Mouse (Mus musculus) testis, postnatal 10 days (tissue): ENCODE measurements at regions not wholly inside any gene's neighbourhood (a gene's known extent, or its start where the extent isn't known, plus 50 kb on each side); places are given as distances from the start of the nearest gene placed in this dataset.

Experiments
- DNase-seq: peaks from one replicate; pipeline ENCODE4 v3.0.0; 2021; ENCODE audit warnings: low spot score

DNA sequence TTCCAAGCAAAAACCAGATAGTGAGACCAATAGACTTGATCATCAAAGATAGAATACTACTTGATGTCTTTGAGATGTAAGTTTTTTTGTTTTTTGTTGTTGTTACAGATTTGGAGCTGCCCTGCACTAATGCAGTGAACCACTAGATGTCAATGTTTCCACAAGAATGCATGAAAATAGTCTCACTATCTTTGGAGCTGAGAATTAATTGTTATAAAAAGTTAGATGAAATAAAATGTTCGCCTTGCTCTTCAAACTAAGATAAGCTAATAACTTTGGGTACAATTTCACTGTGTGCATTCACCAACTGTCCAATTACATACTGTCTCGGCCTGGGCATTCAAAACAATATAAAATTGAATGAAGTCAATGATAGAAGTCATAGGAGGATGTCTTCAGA is 223.2 kb upstream of the Agtr1b start:
- DNase-seq: peak; percentile 44

DNA sequence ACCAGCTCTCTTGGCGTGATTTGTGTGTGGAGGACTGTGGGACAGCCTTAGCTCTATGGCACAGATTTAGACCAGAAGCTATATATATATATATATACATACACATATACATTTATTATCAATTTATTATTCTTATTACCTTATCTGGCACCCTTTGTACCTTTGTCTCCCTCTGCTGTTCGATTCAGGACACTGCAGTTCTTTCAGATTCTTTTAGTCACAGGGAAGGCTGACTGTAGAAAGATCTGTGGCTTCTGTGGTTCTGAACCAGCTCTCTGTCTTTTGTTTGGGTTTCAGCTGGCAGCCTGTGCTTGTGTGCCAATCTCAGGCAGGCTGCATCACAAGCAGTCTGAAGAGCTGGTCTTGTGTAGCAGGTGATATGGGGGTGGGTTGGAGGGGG is 184.6 kb upstream of the Agtr1b start:
- no peak for DNase-seq

GRCm38 (mm10) chr3:20543991-20544390 is 177.0 kb upstream of the Agtr1b start:
- DNase-seq: no peak

- no peak for DNase-seq
Observed at GRCm38 (mm10) chr3:20538492-20539004, 171.6 kb upstream of the Agtr1b start.

DNA sequence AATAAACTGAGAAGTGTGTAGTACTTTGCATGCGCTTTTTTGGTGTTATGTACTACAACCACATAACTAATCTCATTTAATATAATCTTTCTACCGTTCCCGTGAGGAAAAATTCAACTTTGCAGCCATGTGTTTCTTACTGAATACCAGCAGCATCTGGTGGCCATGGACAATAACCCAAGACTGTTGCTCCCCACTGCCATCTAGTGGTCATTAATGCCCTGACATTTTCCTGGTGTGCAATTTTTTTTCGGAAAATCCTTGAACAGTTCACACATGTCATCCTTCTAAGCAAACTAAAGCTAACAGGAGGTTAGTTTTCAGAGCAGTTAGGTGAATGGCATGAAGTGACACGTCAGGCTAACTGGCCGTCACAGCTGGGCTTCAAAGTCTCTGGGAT is 153.8 kb upstream of the Agtr1b start:
- peak; percentile 45 for DNase-seq

DNA sequence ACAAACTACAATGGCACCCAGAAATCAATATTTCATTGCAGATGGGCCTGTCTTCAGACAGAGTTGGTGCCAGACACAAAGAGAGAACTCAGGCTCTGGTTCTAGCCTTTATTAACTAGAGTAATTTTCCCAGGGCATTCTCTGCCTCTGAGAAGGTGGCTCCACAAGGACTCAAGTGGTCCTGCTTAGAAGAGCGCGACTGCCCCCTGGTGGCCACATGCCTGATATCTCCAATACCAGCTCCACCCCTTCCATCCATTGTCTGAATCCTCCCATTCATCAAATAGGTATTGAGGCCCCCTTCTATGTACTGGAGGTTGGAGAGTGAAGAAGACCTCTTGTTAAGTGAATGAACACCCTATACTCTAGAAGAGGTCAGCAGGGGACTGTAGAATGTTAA is 142.2 kb upstream of the Agtr1b start:
- peak; percentile 88 for DNase-seq

DNA sequence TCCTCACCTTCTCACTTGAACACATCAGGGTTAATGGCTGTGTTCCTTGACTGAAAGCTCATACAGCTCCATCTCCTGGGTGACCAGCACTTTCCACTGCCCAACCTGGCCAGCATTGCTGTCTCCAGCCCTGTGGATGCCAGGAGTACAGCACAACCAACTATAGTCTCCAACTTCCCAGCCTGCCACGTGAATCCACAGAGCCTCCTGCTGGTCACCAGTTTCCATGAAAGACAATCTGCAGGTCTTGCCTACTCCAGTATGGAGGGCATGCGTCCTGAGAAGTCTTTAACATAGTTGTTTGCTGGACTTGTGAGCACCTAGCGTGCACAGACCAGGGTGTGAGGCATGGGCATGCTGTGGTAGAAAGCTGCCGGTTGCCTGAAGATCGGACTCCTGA is 138.6 kb upstream of the Agtr1b start:
- peak; percentile 44 for DNase-seq
